Mouse (Mus musculus) cerebellum, adult 8-10 months (tissue): ENCODE measurements around the gene Plxnb2.

Experiments used
- DNase-seq: peaks from one replicate; pipeline ENCODE4 v3.0.0; 2022

Gene Plxnb2

DNA sequence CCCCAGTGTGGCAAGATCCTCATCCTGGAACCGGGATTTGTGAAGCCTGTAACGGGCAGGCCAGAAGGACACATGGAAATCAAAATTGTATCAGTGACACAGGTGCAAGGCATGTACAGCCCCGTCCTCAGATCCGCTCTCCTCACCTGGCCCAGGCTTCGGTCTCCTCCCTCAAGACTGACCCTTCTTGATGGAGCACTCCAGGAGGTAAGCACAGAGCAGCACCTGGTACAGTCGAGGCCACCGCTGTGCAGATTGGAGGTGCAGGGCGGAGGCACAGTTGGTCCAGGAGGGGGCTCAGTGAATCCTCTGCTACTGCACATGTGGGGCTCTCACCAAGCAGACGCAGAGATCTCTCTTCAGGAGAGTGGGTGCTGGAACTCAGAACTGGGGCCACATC, 55.2 kb downstream of the Plxnb2 start:
- no peak for DNase-seq

GRCm38 (mm10) chr15:89124312-89124711, 56.3 kb downstream of the Plxnb2 start:
- no peak for DNase-seq

DNA sequence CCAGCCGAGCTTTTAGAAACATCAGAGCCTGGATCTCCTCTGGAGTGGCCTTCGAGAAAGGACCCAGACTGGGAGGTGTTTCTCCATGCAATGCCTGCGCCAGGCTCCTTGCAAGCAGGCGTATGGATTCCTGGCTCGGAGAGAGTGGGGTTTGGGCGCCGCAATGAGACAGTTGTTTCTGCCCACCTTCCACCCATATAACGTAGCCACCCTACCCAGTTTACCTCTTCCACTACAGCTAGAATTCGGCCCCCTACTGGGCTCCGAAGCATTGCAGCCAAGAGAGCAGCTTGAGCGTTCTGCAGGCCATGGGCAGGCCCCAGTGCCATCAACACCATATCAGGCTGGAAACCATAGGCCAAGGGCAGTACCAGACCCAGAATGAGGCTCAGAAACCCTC, 57.0 kb downstream of the Plxnb2 start:
- DNase-seq, result no peak

- DNase-seq, result peak; percentile 95
Measured at GRCm38 (mm10) chr15:89122649-89123366, 57.8 kb downstream of the Plxnb2 start, which contains the start of gene Tubgcp6. Tubgcp6 (minus strand) TSS chr15:89123112.

GRCm38 (mm10) chr15:89118007-89118406, 62.6 kb downstream of the Plxnb2 start:
- DNase-seq, result no peak

GRCm38 (mm10) chr15:89110147-89110546, 70.4 kb downstream of the Plxnb2 start:
- DNase-seq, result no peak

- DNase-seq, result no peak
Measured at GRCm38 (mm10) chr15:89106976-89107375, 73.6 kb downstream of the Plxnb2 start.

DNA sequence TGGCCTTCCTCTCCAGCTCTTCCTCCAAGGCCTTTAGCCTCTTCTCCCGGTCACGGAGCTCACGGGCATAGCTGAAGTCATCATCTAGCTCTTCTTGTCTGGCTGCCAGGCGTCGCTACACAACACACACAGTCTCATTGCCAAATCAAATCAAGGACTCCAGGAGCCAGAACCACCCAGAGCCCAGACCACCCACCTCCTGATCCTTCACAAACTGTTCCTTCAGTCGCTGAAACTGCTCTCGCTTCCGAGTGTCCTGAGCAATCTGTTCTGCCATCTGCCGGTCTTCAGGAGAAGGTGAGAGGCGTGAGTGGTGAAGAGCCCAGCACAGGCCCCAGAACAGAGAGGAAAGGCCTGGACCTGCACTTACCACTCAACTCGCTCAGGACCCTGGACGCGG, 74.5 kb downstream of the Plxnb2 start:
- DNase-seq, result peak; percentile 81
